Mouse (Mus musculus): ENCODE results near the gene Trex2.

Gene Trex2

GRCm38 (mm10) chrX:73435252-73435651 is at the start of gene Trex2:
TSS of gene Trex2 (minus strand) at chrX:73435344.
- in situ Hi-C loops (cut with MboI, MseI): loop anchor here (5.0 to 10.0 kb wide), 2 partner anchors 378 to 380 kb away; no protein-coding TSS in a partner anchor

DNA sequence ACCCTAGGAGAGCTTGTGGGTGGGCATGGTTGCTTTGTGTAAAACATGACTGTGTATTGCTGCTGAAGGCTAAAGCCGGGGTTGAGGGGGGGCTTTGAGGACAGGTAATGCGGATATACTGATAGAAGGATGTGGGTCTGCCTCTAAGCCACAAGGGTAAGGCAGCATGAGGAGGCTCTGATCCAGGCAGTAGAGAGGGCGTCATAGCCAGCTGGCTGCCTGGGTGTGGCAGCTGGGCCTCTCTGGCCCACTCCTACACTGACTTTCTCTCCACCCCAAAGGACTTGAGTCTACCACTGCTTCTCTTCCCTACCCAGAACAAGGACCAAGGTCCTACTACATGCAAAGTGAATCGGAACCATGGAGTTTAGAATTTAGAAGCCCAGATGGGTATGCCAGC is 49.7 kb upstream of the Trex2 start:
- in situ Hi-C loops (cut with MboI, MseI): no loop called here

- in situ Hi-C loops (cut with MboI, MseI): no loop called here
Observed at GRCm38 (mm10) chrX:73484076-73484475, 48.9 kb upstream of the Trex2 start.

GRCm38 (mm10) chrX:73483484-73483810 is 48.3 kb upstream of the Trex2 start, which contains the start of gene Bgn:
TSS of gene Bgn (plus strand) at chrX:73483602.
- in situ Hi-C loops (cut with MboI, MseI): no loop called here

- in situ Hi-C loops (cut with MboI, MseI): no loop called here
Observed at GRCm38 (mm10) chrX:73482643-73483483, 47.7 kb upstream of the Trex2 start.

GRCm38 (mm10) chrX:73480334-73480733 is 45.2 kb upstream of the Trex2 start:
- in situ Hi-C loops (cut with MboI, MseI): no loop called here

GRCm38 (mm10) chrX:73479656-73480055 is 44.5 kb upstream of the Trex2 start:
- in situ Hi-C loops (cut with MboI, MseI): no loop called here

DNA sequence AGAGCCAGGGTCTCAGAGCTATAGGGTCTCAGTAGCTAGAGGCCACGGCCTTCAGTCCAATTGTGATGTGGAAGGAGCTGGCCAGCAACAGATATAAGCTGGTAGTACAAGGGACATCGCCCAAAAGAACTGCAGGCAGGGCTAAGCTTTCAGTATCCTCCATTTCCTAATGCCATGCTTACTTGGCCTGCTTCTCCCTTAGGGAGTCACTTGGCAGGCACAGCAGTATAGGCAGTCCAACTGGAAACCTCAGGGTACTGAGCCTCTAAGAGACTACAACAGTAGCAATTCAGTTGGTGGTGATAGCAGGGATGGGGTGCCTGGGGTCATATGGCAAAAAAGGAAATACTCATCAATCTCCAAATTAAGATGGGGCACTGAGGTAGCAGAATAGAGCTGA is 42.4 kb upstream of the Trex2 start:
- in situ Hi-C loops (cut with MboI, MseI): no loop called here

DNA sequence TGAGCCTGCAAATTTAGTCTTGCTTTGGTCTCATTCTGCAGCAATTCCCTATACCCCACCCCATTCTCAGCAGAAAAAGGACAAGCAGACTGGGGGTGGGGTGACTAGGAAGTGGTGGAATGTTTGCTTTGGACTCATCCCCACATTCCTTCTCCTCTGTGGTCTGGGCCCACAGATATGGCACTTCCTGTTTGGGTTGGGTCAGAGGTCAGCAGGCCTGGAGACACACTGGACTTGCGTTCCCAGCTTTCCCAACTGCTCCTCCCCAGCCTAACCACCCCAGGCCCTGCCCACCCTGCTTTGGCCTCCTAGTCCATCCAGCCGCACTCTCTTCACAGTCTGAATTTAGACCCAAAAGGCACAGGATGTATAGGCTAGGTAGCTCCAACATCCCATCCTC is 41.5 kb upstream of the Trex2 start:
- in situ Hi-C loops (cut with MboI, MseI): no loop called here

GRCm38 (mm10) chrX:73475658-73476256 is 40.6 kb upstream of the Trex2 start:
- in situ Hi-C loops (cut with MboI, MseI): no loop called here

GRCm38 (mm10) chrX:73474340-73475165 is 39.4 kb upstream of the Trex2 start:
- in situ Hi-C loops (cut with MboI, MseI): no loop called here

DNA sequence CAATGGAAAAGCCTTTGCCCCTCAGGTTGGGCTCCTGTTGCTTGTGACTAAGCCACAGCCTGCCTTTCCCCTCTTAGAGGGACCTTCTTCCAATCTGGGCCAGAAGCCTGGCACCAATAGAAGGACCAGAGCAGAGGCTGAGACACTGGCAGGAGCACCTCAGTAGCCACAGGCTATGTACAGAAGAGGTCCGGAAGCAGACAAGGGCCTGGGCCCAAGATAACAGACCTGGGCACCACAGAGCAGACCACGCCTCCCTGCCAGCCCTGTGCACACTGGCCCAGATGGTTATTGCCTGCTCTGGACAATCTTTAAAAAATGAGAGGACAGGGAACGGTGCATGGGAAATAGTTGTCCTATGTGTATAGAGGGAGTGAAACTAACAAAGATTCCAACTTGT is 36.6 kb upstream of the Trex2 start:
- in situ Hi-C loops (cut with MboI, MseI): no loop called here

DNA sequence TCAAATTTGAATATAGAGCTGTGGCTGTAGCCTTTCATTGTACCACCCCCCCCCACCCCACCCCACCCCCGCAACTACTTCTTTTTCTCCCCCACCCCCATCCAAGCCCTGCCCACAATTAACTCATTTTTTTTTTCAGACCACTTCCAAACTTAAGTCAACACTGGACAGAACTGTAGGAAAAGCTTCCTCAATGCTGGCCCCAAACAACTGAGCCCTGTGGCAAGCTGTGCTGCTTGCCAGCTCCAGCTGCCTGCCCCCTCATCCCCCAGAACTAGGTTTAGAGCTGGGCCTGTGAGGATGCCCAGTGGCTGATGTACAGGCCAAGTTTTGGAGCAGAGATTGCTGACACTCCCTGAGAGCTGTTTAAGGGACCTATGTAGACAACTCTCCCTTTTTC is 33.6 kb upstream of the Trex2 start:
- in situ Hi-C loops (cut with MboI, MseI): no loop called here

- in situ Hi-C loops (cut with MboI, MseI): no loop called here
Observed at GRCm38 (mm10) chrX:73468330-73468729, 33.2 kb upstream of the Trex2 start.

- in situ Hi-C loops (cut with MboI, MseI): no loop called here
Observed at GRCm38 (mm10) chrX:73467446-73468241, 32.5 kb upstream of the Trex2 start.

- in situ Hi-C loops (cut with MboI, MseI): no loop called here
Observed at GRCm38 (mm10) chrX:73465483-73466186, 30.5 kb upstream of the Trex2 start.

DNA sequence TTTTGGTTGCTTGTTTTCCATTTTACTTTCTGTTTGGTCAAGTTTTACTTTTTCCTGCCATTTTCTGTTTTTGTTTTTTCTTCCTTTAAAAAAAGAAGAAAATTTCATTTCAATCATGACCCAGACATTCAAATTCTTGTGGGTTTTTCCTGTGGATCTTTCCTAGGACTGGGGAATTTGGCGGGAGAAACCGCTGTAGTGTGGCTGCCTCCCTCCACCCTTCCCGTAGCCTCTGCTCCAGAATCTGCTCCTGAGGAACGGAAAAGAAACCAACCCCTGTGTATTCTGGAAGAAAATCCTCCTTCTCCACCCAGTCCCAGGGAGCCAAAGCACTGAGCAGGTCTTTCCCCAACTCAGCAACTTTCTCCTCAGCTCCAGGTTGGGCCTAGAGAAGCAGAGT is 25.6 kb upstream of the Trex2 start:
- in situ Hi-C loops (cut with MboI, MseI): no loop called here

GRCm38 (mm10) chrX:73458877-73459392 is 23.8 kb upstream of the Trex2 start, which contains the start of gene Haus7:
TSS of gene Haus7 (minus strand) at chrX:73459044.
- in situ Hi-C loops (cut with MboI, MseI): no loop called here

DNA sequence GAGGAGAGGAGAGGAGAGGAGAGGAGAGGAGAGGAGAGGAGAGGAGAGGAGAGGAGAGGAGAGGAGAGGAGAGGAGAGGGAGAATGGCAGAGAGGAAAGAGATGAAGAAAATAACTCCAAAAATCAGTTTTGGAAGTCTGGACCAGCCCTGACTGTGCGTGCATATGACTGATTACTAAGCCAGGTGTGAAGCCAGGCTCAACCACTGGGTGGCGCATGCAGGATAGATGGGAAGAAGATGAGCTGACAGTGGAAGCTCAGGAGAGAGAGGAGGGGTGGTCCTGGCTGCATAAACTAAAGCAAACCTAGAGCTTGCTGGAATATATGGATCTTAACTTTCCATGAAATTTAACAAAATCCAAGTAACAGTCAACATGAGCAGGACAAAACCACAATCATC is 16.8 kb upstream of the Trex2 start:
- in situ Hi-C loops (cut with MboI, MseI): no loop called here

DNA sequence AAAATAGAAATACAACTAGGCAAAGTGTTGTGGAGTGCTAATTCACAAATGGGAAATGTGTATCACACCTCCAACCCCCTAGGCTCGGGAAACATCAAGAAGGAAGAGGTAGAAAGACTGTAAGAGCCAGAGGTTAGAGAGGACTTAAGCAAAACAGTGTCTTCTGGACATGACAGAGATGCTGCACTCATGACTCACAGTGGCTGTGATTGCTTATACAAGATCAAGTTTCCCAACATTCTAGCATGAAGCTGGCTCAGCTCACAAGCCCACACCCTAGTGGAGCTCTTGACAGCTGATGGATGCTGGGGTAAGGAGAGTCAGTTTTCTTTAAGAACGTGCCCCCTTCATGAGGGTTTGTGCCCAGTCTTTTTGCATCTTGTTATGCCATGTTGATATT is 6.3 kb upstream of the Trex2 start:
- in situ Hi-C loops (cut with MboI, MseI): no loop called here

Data from T-helper 17 cell (primary cell).